Mouse (Mus musculus): ENCODE data around the gene Dnajb13.
"Not testable (repeated sequence)": the region's sequence is repeated elsewhere in the genome, so short reads cannot be mapped to it uniquely, and the experiment has no call there.

Gene Dnajb13

GRCm38 (mm10) chr7:100484493-100484892 lies 30.3 kb downstream of the Dnajb13 start:
- no peak for DNase-seq

DNA sequence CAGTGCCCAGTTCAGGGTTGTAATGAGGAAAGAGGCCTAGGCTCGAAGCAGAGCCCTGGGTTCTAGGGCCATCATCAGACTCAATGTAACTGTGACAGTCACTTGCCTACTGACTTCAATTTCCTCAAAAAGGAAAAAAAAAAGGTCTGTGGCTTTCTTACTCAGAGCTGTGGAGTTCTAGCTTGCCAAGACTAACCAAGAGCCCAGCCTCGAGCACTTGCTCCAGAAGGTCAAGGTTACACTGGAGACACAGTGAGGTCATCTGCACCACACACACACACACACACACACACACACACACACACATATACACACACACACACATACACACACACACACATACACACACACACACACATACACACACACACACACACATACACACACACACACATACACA lies 32.7 kb downstream of the Dnajb13 start:
- not testable (repeated sequence) for DNase-seq

GRCm38 (mm10) chr7:100480175-100480574 lies 34.6 kb downstream of the Dnajb13 start:
- DNase-seq, result no peak

- DNase-seq, result no peak
Measured at GRCm38 (mm10) chr7:100479823-100480164, 35.0 kb downstream of the Dnajb13 start.

GRCm38 (mm10) chr7:100479100-100479822 lies 35.5 kb downstream of the Dnajb13 start:
- no peak for DNase-seq

DNA sequence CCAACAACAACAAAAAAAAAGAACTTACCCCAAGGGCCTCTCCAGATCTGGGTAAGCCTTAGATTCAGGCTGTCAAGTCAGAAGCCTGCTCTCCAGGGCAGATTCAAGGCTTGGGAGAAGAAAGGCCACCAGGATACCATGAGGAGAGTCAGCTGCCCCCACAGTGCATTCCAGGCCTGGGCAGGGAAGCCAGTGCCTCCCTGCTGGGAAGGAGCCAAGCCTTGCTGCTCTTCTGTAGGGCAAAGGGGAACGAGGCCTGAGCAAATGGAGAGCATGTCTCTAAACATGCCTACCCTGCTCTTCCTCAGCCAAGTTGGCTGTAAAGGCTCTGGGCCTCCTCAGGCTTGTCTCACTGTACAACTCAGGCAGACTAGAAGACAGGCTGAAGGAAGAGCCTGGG lies 40.1 kb downstream of the Dnajb13 start:
- peak; percentile 74 for DNase-seq

- no peak for DNase-seq
Measured at GRCm38 (mm10) chr7:100473846-100474454, 40.8 kb downstream of the Dnajb13 start.

DNA sequence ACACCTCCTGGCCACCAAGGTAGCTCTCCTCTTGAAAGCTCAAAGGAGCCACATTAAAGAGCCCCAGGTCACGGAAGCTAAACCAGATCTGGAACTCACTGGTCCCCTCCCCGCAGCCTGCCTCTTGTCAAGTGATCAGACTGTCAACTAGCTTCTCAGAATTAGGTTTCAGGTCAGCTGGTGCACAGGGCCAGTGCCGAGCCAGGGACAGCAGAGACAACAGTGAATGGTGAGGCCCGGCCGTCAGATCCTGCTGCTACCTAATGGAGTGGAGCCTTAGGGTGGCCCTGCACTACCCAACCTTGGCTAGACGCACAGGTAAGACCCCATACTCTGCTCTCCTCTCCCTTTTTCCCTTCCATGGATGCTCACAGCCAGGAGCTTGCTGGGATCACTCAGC lies 42.0 kb downstream of the Dnajb13 start, which contains the start of gene Ucp3:
Gene Ucp3, plus strand, starts transcription at position 214 of the 400 bp plus-strand sequence.
- peak; percentile 46 for DNase-seq

GRCm38 (mm10) chr7:100471407-100471797 lies 43.4 kb downstream of the Dnajb13 start:
- no peak for DNase-seq

DNA sequence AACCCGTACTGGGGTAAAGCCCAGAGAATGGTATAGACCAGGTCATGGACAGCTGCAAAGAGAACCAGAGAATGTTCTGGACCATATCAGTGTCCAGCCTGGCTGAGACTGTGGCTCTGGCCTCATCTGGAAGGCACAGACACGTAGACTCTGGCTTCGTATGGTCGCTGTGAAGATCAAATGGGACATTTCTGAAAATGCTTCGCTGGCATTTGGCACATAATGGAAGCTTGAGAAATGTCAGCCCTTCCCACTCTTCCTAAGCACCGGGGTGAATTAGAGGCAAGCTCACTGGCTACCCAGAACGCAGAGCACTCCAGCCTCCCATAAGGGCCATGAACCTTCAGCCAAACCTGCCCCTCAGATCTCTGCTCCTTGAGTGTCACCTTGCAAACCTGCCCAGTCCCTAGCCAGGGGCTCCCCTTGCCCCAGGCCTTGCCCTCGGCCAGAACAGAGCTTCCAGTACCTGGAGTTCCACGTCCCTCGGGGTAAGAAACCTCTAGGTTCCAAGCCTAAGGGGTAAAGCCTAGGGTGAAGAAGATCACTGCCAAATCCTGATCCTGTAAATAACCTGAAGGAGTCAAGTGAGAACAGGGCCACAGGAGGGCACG lies 43.9 kb downstream of the Dnajb13 start:
- no peak for DNase-seq

- DNase-seq, result no peak
Measured at GRCm38 (mm10) chr7:100469502-100469901, 45.3 kb downstream of the Dnajb13 start.

DNA sequence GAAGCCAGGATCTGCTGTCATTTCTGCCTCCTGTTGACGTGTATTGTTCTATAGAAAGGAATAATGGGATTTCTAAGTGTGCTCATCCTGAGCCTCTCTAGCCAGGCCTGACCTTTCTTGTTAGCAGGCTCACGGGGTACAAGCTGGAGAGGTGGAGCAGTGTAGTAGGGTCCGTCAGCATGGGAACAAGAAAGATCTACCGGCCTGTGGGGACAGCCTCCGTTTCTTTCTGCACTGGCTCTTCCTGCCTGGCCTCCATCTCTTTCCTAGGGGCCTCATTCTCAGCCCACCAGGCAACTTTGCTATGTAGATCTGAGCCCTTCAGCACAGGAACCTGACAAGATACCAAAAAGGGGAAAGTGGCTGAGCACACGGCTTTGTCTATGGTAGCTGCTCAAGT lies 46.0 kb downstream of the Dnajb13 start:
- no peak for DNase-seq

DNA sequence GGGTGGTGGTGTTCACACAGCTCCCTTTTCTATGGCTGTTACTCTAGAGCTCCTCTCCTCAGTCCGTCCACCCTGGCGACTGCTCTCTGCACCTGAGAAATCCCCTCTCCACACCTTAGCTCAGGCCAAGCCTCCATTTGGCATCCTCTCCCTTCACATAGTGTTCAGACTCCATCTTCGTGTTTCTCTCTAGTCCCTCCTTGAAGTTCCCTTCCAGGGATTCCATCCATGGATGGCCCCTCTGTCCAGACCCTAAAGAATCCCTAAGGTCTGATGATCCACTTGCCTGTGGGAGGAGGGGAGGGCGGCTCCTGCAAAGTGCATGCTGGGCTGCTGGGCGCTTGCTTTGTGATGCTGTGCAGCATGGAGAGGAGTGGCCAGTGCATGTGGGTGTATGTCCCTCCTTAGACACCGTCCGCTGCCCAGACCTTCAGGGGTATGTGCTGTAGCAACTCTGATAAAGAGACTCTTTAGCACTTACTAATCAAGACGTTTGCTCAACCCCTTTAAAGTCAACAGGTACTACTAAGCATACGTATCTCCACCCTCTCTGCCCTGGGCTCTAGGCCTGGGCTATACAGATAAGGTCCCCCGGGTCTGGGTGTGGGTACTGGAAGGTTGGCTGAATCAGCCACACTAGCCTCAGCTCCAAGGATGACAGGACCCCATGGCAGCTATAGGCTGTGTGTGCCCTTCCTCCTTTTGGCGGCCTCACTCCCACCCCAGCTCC lies 47.8 kb downstream of the Dnajb13 start:
- DNase-seq, result no peak

DNA sequence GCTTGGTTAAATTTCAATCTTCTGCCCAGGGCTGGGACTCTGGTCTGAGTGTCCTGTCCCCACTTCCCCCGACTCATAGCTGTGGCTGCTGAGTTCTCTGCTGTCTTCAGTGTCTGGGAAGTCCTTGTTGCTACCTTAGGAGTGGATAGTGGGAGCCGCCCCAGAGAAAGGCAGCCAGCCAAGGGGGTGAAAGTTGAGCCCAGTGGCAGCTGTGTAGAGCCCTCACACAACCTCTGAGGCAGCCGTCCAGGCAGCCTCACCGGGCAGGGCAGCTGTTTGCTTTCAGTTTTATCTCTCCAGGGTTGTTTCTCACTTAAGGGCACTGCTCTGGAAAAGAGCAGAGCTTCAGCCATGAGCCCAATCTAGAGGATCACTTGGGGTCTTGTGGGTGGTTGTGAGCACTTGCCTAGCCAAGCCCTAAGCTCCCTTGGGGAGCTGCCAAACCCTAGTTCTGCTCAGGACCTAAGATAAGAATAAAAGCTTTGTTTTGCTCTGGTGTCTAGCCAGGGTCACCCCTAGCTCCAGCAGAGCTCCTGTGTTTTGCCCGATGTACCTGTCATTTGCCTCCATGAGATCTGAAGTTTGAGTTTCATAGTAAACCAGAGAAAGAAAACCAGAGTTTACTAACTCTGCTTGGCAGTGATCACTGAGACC lies 49.0 kb downstream of the Dnajb13 start:
- peak; percentile 95 for DNase-seq

- DNase-seq, result peak; percentile 68
Measured at GRCm38 (mm10) chr7:100465248-100465647, 49.5 kb downstream of the Dnajb13 start.

GRCm38 (mm10) chr7:100464248-100464647 lies 50.5 kb downstream of the Dnajb13 start:
- no peak for DNase-seq

GRCm38 (mm10) chr7:100463757-100464156 lies 51.0 kb downstream of the Dnajb13 start:
- no peak for DNase-seq

- no peak for DNase-seq
Measured at GRCm38 (mm10) chr7:100463194-100463593, 51.6 kb downstream of the Dnajb13 start.

GRCm38 (mm10) chr7:100461621-100462151 lies 53.1 kb downstream of the Dnajb13 start:
- DNase-seq, result peak; percentile 95

DNA sequence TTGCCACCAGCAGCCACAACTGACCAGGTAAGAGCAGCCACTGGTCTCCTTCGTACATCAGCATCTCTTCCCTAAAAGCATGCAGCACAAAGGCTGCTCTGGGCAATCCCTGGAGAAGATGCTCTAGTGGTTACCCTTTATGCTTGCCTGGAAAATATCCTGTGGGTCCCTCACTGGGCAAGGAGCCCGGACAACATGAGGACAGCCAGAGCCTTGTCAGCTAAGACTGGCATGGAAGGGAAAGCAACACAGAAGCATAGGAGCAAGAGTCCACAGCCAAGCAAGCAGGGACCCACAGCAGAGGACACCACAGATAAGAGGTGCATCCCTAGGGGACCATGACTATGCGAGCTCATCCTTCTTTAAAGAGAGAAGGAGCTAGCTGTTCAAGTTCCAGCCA lies 54.9 kb downstream of the Dnajb13 start:
- DNase-seq, result no peak

- DNase-seq, result peak; percentile 43
Measured at GRCm38 (mm10) chr7:100458153-100458552, 56.6 kb downstream of the Dnajb13 start.
